9 mouse cellular contexts compared by ENCODE assay signal in genomic region chr4:109147278-109148038, GRCm38 (mm10). TPM values are rescaled to one million over a fixed set of nuclear protein-coding genes. Genes with fewer than 3 reads are reported as not detected.
DNase-seq lines count a peak whose midpoint lies in the region; ATAC-seq and TF ChIP-seq lines count a peak whose summit lies in the region.
"Had no signal": no experiment of that assay in that cellular context is flagged by ENCODE, and none has a peak within 500 bp of the region (broad histone marks: within the 10 kb centered on the region; RNA-seq: fewer than 3 reads in every experiment).

No protein-coding gene starts in this region.

- H3K4me2 ChIP-seq in heart, embryonic 15.5 days: peak overlapping the region; percentile 57
- peak overlapping the region; percentile 40 for H3K4me2 ChIP-seq in kidney, embryonic 15.5 days
- peak overlapping the region; percentile 52 for H3K4me2 ChIP-seq in lung, embryonic 16.5 days (ENCODE audit: low read depth, low read length)
- H3K4me2 ChIP-seq: limb, embryonic 13.5 days had no signal

- no peaks in the 10 kb centered on the region for H3K27me3 ChIP-seq in ES-Bruce4 (ENCODE audit: control insufficient read depth, insufficient read depth, low read length, poor library complexity, severe bottlenecking)
- H3K27me3 ChIP-seq in heart, embryonic 15.5 days: no peaks in the 10 kb centered on the region
- no peaks in the 10 kb centered on the region for H3K27me3 ChIP-seq in kidney, embryonic 15.5 days
- H3K27me3 ChIP-seq in lung, embryonic 16.5 days (ENCODE audit: control insufficient read depth, insufficient read depth, low read depth, low read length): no peaks in the 10 kb centered on the region
- H3K27me3 ChIP-seq: limb, embryonic 13.5 days had no signal

- no peak overlapping the region for H3K27ac ChIP-seq in ES-Bruce4 (ENCODE audit: insufficient read depth, low read length)
- H3K27ac ChIP-seq in heart, embryonic 15.5 days: peak overlapping the region; percentile 85
- peak overlapping the region; percentile 82 for H3K27ac ChIP-seq in kidney, embryonic 15.5 days
- H3K27ac ChIP-seq in lung, embryonic 16.5 days (ENCODE audit: low read length): peak overlapping the region; percentile 93
- H3K27ac ChIP-seq in olfactory bulb, adult 2 months (ENCODE audit: insufficient read depth, low read depth, low read length): no peak overlapping the region
- H3K27ac ChIP-seq: limb, embryonic 13.5 days had no signal

- no peak for TF ChIP-seq POLR2A in ES-Bruce4 (IDR thresholded peaks at IDR 0.05; ENCODE audit: insufficient read depth, low read length)
- no peak for TF ChIP-seq POLR2A in olfactory bulb, adult 2 months (IDR thresholded peaks at IDR 0.05; ENCODE audit: insufficient read depth, low read depth, low read length)

- H3K4me3 ChIP-seq in ES-Bruce4 (ENCODE audit: low read depth, low read length): no peak overlapping the region
- peak overlapping the region; percentile 29 for H3K4me3 ChIP-seq in heart, embryonic 15.5 days
- no peak overlapping the region for H3K4me3 ChIP-seq in kidney, embryonic 15.5 days (replicated peaks)
- H3K4me3 ChIP-seq in lung, embryonic 16.5 days (ENCODE audit: low read length): peak overlapping the region; percentile 23
- no peak overlapping the region for H3K4me3 ChIP-seq in olfactory bulb, adult 2 months (ENCODE audit: insufficient read depth, low read depth, low read length)
- H3K4me3 ChIP-seq: limb, embryonic 13.5 days had no signal

- 34% methylated on average over 11 of the region's 11 CpGs for WGBS in heart, embryonic 15.5 days
- WGBS in kidney, embryonic 15.5 days: 48% methylated on average over 11 of the region's 11 CpGs
- WGBS in lung, embryonic 16.5 days: 30% methylated on average over 11 of the region's 11 CpGs
- 56% methylated on average over 11 of the region's 11 CpGs for WGBS in olfactory bulb, adult 2 months

- H3K36me3 ChIP-seq in ES-Bruce4 (ENCODE audit: control insufficient read depth, insufficient read depth, low read length, poor library complexity, severe bottlenecking): no peaks in the 10 kb centered on the region
- H3K36me3 ChIP-seq in heart, embryonic 15.5 days: no peaks in the 10 kb centered on the region
- no peaks in the 10 kb centered on the region for H3K36me3 ChIP-seq in kidney, embryonic 15.5 days
- no peaks in the 10 kb centered on the region for H3K36me3 ChIP-seq in lung, embryonic 16.5 days (ENCODE audit: control insufficient read depth, insufficient read depth, low read length)

- H3K9me3 ChIP-seq in ES-Bruce4 (replicated peaks; ENCODE audit: control insufficient read depth, insufficient read depth, low read length, poor library complexity, severe bottlenecking): no peaks in the 10 kb centered on the region
- no peaks in the 10 kb centered on the region for H3K9me3 ChIP-seq in heart, embryonic 15.5 days (replicated peaks)
- H3K9me3 ChIP-seq in kidney, embryonic 15.5 days (replicated peaks): no peaks in the 10 kb centered on the region
- H3K9me3 ChIP-seq in lung, embryonic 16.5 days (ENCODE audit: control insufficient read depth, low read length): no peaks in the 10 kb centered on the region
- H3K9me3 ChIP-seq: limb, embryonic 13.5 days had no signal

- peaks cover 2% of the 10 kb centered on the region for H3K4me1 ChIP-seq in ES-Bruce4 (ENCODE audit: control insufficient read depth, insufficient read depth, low read length)
- peaks cover 13% of the 10 kb centered on the region for H3K4me1 ChIP-seq in heart, embryonic 15.5 days (replicated peaks)
- H3K4me1 ChIP-seq in kidney, embryonic 15.5 days: peaks cover 3% of the 10 kb centered on the region
- H3K4me1 ChIP-seq in lung, embryonic 16.5 days (replicated peaks; ENCODE audit: control insufficient read depth, insufficient read depth, low read length): peaks cover 21% of the 10 kb centered on the region
- peaks cover 3% of the 10 kb centered on the region for H3K4me1 ChIP-seq in olfactory bulb, adult 2 months (ENCODE audit: control insufficient read depth, insufficient read depth, low read length)

- DNase-seq in adipocyte (ENCODE audit: low spot score): peak; percentile 85
- DNase-seq in embryo, embryonic 11.5 days (ENCODE audit: low read depth, low spot score): peak; percentile 35
- DNase-seq in yolk sac, embryonic 10.5 days (ENCODE audit: low spot score): peak; percentile 55

- peak; percentile 57 for ATAC-seq in heart, embryonic 15.5 days (replicated peaks; ENCODE audit: insufficient number of reproducible peaks, insufficient read depth, low FRiP score, low read depth)
- peak; percentile 25; the same call in 1 of the 2 replicates for ATAC-seq in kidney, embryonic 15.5 days (replicated peaks; ENCODE audit: low FRiP score)
- ATAC-seq in lung, embryonic 16.5 days (ENCODE audit: low read depth): peak; percentile 79

- no peak overlapping the region for H3K9ac ChIP-seq in ES-Bruce4 (ENCODE audit: low read depth, poor library complexity, severe bottlenecking)
- no peak overlapping the region for H3K9ac ChIP-seq in heart, embryonic 15.5 days
- no peak overlapping the region for H3K9ac ChIP-seq in kidney, embryonic 15.5 days
- H3K9ac ChIP-seq in lung, embryonic 16.5 days (ENCODE audit: low read length): peak overlapping the region; percentile 49; the same call in 1 of the 2 replicates
- H3K9ac ChIP-seq: limb, embryonic 13.5 days had no signal

- TF ChIP-seq CTCF in ES-Bruce4 (IDR thresholded peaks at IDR 0.05; ENCODE audit: low read depth, low read length): peak; percentile 37
- TF ChIP-seq CTCF in olfactory bulb, adult 2 months (IDR thresholded peaks at IDR 0.05; ENCODE audit: insufficient read depth, low read depth, low read length): peak; percentile 26; the same call in 1 of the 2 replicates

- TF ChIP-seq EP300 in ES-Bruce4 (IDR thresholded peaks at IDR 0.05; ENCODE audit: insufficient read depth, low read depth, low read length): no peak

RNA-seq across cellular contexts. Expression of gene Osbpl9, which starts 54.6 kb away (rescaled TPM):
- 69.2 and 83.3 TPM in 2 replicates for polyA plus RNA-seq in ES-Bruce4 (2011; ENCODE audit: insufficient read depth, insufficient read length, low read depth, missing spikeins)
- polyA plus RNA-seq in heart, embryonic 15.5 days (2015; fragmentation: Nextera tagmentation; extraction: Ambion mirVana): 48.6 and 50.7 TPM in 2 replicates
- 68.9 and 70.5 TPM in 2 replicates for polyA plus RNA-seq in kidney, embryonic 15.5 days (2015; fragmentation: Nextera tagmentation; extraction: Ambion mirVana)
- 76.0 and 80.0 TPM in 2 replicates for polyA plus RNA-seq in lung, embryonic 16.5 days (2015; fragmentation: Nextera tagmentation; extraction: Ambion mirVana)
- not detected in 2 replicates for polyA plus RNA-seq in olfactory bulb, adult 2 months (2012; ENCODE audit: insufficient read depth, insufficient read length, low replicate concordance, missing spikeins)

Comparison
In these comparisons a context has a peak if more than half of its experiments do, and no peak if none do; other contexts are left out.
1. H3K27ac ChIP-seq: peak in heart, embryonic 15.5 days (single experiment), kidney, embryonic 15.5 days (single experiment) and lung, embryonic 16.5 days (single experiment); none in ES-Bruce4 (single experiment) and olfactory bulb, adult 2 months (single experiment).
2. H3K4me3 ChIP-seq: peak in heart, embryonic 15.5 days (single experiment) and lung, embryonic 16.5 days (single experiment); none in ES-Bruce4 (single experiment), kidney, embryonic 15.5 days (single experiment) and olfactory bulb, adult 2 months (single experiment).
3. DNase-seq: peak in every context shown above with its lines; median percentile 85 in adipocyte; 55 in yolk sac, embryonic 10.5 days; 35 in embryo, embryonic 11.5 days.
4. ATAC-seq: peak in every context shown above with its lines; median percentile 79 in lung, embryonic 16.5 days; 57 in heart, embryonic 15.5 days; 25 in kidney, embryonic 15.5 days.
5. Peak in every context shown above with its lines, with median percentiles within 50 percentile points of each other: H3K4me2 ChIP-seq.